Mouse (Mus musculus): ENCODE results near the gene Erg28.

The Erg28 gene

GRCm38 (mm10) chr12:85813599-85813998 lies 10.8 kb downstream of the Erg28 start:
- no peak for DNase-seq (ENCODE audit: low read depth, low spot score)

GRCm38 (mm10) chr12:85811676-85812075 lies 12.7 kb downstream of the Erg28 start:
- no peak for DNase-seq (ENCODE audit: low read depth, low spot score)

- no peak for DNase-seq (ENCODE audit: low read depth, low spot score)
Observed at GRCm38 (mm10) chr12:85810959-85811358, 13.4 kb downstream of the Erg28 start.

- DNase-seq (ENCODE audit: low read depth, low spot score): no peak
Observed at GRCm38 (mm10) chr12:85809726-85810125, 14.6 kb downstream of the Erg28 start.

- DNase-seq (ENCODE audit: low read depth, low spot score): no peak
Observed at GRCm38 (mm10) chr12:85800031-85800430, 24.3 kb downstream of the Erg28 start.

GRCm38 (mm10) chr12:85795551-85795950 lies 28.8 kb downstream of the Erg28 start:
- DNase-seq (ENCODE audit: low read depth, low spot score): no peak

GRCm38 (mm10) chr12:85794094-85794493 lies 30.3 kb downstream of the Erg28 start:
- no peak for DNase-seq (ENCODE audit: low read depth, low spot score)

GRCm38 (mm10) chr12:85792821-85793346 lies 31.5 kb downstream of the Erg28 start:
- DNase-seq (ENCODE audit: low read depth, low spot score): peak; percentile 72

- DNase-seq (ENCODE audit: low read depth, low spot score): no peak
Observed at GRCm38 (mm10) chr12:85792158-85792557, 32.2 kb downstream of the Erg28 start.

- peak; percentile 9 for DNase-seq (ENCODE audit: low read depth, low spot score)
Observed at GRCm38 (mm10) chr12:85784916-85785815, 39.2 kb downstream of the Erg28 start.

GRCm38 (mm10) chr12:85781606-85782005 lies 42.7 kb downstream of the Erg28 start:
- no peak for DNase-seq (ENCODE audit: low read depth, low spot score)

GRCm38 (mm10) chr12:85779707-85780106 lies 44.6 kb downstream of the Erg28 start:
- DNase-seq (ENCODE audit: low read depth, low spot score): no peak

GRCm38 (mm10) chr12:85778962-85779361 lies 45.4 kb downstream of the Erg28 start:
- no peak for DNase-seq (ENCODE audit: low read depth, low spot score)

- DNase-seq (ENCODE audit: low read depth, low spot score): peak; percentile 34
Observed at GRCm38 (mm10) chr12:85771356-85771755, 53.0 kb downstream of the Erg28 start.

GRCm38 (mm10) chr12:85767750-85768149 lies 56.6 kb downstream of the Erg28 start:
- DNase-seq (ENCODE audit: low read depth, low spot score): no peak

- DNase-seq (ENCODE audit: low read depth, low spot score): no peak
Observed at GRCm38 (mm10) chr12:85766287-85766686, 58.1 kb downstream of the Erg28 start.

All from skeletal muscle tissue, adult 2 months (tissue).